Mouse (Mus musculus): ENCODE measurements around the gene Smg7.

Gene Smg7

GRCm38 (mm10) chr1:152841057-152841456, 61.4 kb downstream of the Smg7 start:
- in situ Hi-C loops (cut with MboI, MseI): no loop called here

GRCm38 (mm10) chr1:152840343-152840742, 62.1 kb downstream of the Smg7 start:
- in situ Hi-C loops (cut with MboI, MseI): no loop called here

GRCm38 (mm10) chr1:152838841-152839240, 63.6 kb downstream of the Smg7 start:
- in situ Hi-C loops (cut with MboI, MseI): no loop called here

GRCm38 (mm10) chr1:152838026-152838702, 64.3 kb downstream of the Smg7 start:
- in situ Hi-C loops (cut with MboI, MseI): no loop called here

GRCm38 (mm10) chr1:152835061-152835460, 67.4 kb downstream of the Smg7 start:
- in situ Hi-C loops (cut with MboI, MseI): no loop called here

GRCm38 (mm10) chr1:152832316-152832715, 70.1 kb downstream of the Smg7 start:
- in situ Hi-C loops (cut with MboI, MseI): no loop called here

GRCm38 (mm10) chr1:152831619-152832018, 70.8 kb downstream of the Smg7 start:
- in situ Hi-C loops (cut with MboI, MseI): no loop called here

- in situ Hi-C loops (cut with MboI, MseI): no loop called here
Measured at GRCm38 (mm10) chr1:152831003-152831402, 71.4 kb downstream of the Smg7 start.

GRCm38 (mm10) chr1:152830054-152830453, 72.4 kb downstream of the Smg7 start:
- in situ Hi-C loops (cut with MboI, MseI): no loop called here

GRCm38 (mm10) chr1:152828637-152829355, 73.7 kb downstream of the Smg7 start:
- in situ Hi-C loops (cut with MboI, MseI): no loop called here

- in situ Hi-C loops (cut with MboI, MseI): no loop called here
Measured at GRCm38 (mm10) chr1:152828168-152828567, 74.3 kb downstream of the Smg7 start.

- in situ Hi-C loops (cut with MboI, MseI): no loop called here
Measured at GRCm38 (mm10) chr1:152826446-152826845, 76.0 kb downstream of the Smg7 start.

GRCm38 (mm10) chr1:152824206-152824605, 78.2 kb downstream of the Smg7 start:
- in situ Hi-C loops (cut with MboI, MseI): no loop called here

- in situ Hi-C loops (cut with MboI, MseI): no loop called here
Measured at GRCm38 (mm10) chr1:152821746-152822145, 80.7 kb downstream of the Smg7 start.

- in situ Hi-C loops (cut with MboI, MseI): no loop called here
Measured at GRCm38 (mm10) chr1:152820911-152821695, 81.3 kb downstream of the Smg7 start.

- in situ Hi-C loops (cut with MboI, MseI): no loop called here
Measured at GRCm38 (mm10) chr1:152819558-152819957, 82.9 kb downstream of the Smg7 start.

- in situ Hi-C loops (cut with MboI, MseI): no loop called here
Measured at GRCm38 (mm10) chr1:152817794-152818193, 84.7 kb downstream of the Smg7 start.

GRCm38 (mm10) chr1:152817027-152817769, 85.2 kb downstream of the Smg7 start:
- in situ Hi-C loops (cut with MboI, MseI): no loop called here

GRCm38 (mm10) chr1:152815265-152815701, 87.2 kb downstream of the Smg7 start:
- in situ Hi-C loops (cut with MboI, MseI): no loop called here

GRCm38 (mm10) chr1:152810533-152811439, 91.7 kb downstream of the Smg7 start:
- in situ Hi-C loops (cut with MboI, MseI): no loop called here

All from T-helper 1 cell (primary cell).